Mouse (Mus musculus) hindbrain, postnatal 0 days (tissue): ENCODE data around the gene Hk1. TPM values are rescaled to one million over a fixed set of nuclear protein-coding genes. Genes with fewer than 3 reads are reported as not detected.

Experiments used
- ATAC-seq: fragments of 200-750 bp; cut with Nextera tagmentation; 2 replicates; pipeline ENCODE4 v1.8.0; 2017; ENCODE audit warnings: mild to moderate bottlenecking, moderate TSS enrichment, moderate library complexity
- DNase-seq: peaks from one replicate; pipeline ENCODE4 v3.0.0-alpha.2; 2015; ENCODE audit warnings: low spot score
- H3K27ac ChIP-seq: fragments of 300-500 bp; sonication (generic); 2 replicates; pipeline ENCODE4 v1.5.1; 2014; ENCODE audit warnings: mild to moderate bottlenecking
- H3K27me3 ChIP-seq: fragments of 300-500 bp; sonication (generic); 2 replicates; pipeline ENCODE4 v1.6.1; 2014; ENCODE audit warnings: low read length, mixed read lengths; ENCODE audit not compliant: insufficient read depth
- H3K36me3 ChIP-seq: fragments of 300-500 bp; sonication (generic); 2 replicates; pipeline ENCODE4 v1.6.1; 2014; ENCODE audit warnings: low read length, mixed read lengths; ENCODE audit not compliant: insufficient read depth
- H3K4me1 ChIP-seq: fragments of 300-500 bp; sonication (generic); 2 replicates; pipeline ENCODE4 v1.6.1; 2014; ENCODE audit warnings: antibody characterized with exemption, low read length, mixed read lengths; ENCODE audit not compliant: insufficient read depth
- H3K4me2 ChIP-seq: fragments of 300-500 bp; sonication (generic); 2 replicates; pipeline ENCODE4 v1.6.1; 2014; ENCODE audit warnings: low read depth, mild to moderate bottlenecking, low read length, moderate library complexity, mixed read lengths
- H3K4me3 ChIP-seq: fragments of 300-500 bp; sonication (generic); 2 replicates; pipeline ENCODE4 v1.5.1; 2014; ENCODE audit warnings: low read length
- H3K9ac ChIP-seq: fragments of 300-500 bp; sonication (generic); replicated peaks from 2 replicates; pipeline ENCODE4 v1.6.1; 2014; ENCODE audit warnings: mild to moderate bottlenecking, low read length, moderate library complexity, mixed read lengths
- H3K9me3 ChIP-seq: fragments of 300-500 bp; sonication (generic); 2 replicates; pipeline ENCODE4 v1.6.1; 2016; ENCODE audit warnings: low read length, mixed read lengths
- CTCF ChIP-seq: IDR thresholded peaks from 2 replicates; pipeline ENCODE4 v1.5.1; 2016; ENCODE audit warnings: antibody characterized with exemption, control low read depth, low read depth
- WGBS: fragments of 180-500 bp; shearing (Covaris S2); extraction: QIAGEN DNeasy Blood & Tissue Kit; methylation state at CpG from one replicate; pipeline ENCODE4 v1.1.7; 2014; 5-methylcytosine and 5-hydroxymethylcytosine counted together
- polyA plus RNA-seq: library from polyadenylated mRNA; unstranded; fragments of >200 nt; fragmentation: Nextera tagmentation; extraction: Ambion mirVana; gene quantifications from 2 replicates; pipeline ENCODE4 v1.2.1, GENCODE M21; 2015
- total RNA-seq: library from RNA; depleted of rRNA; stranded (reverse); fragments of >200 nt; gene quantifications from 2 replicates; pipeline ENCODE4 v1.2.3, GENCODE M21; 2014; rRNA removed

Gene Hk1
- total RNA-seq (87.7 and 99.6 TPM in 2 replicates), polyA plus RNA-seq (140 and 144 TPM in 2 replicates)

- H3K4me1 ChIP-seq: no peaks in the 10 kb centered on the region
- H3K36me3 ChIP-seq: no peaks in the 10 kb centered on the region
- 81% methylated on average over 1 of the region's 1 CpGs for WGBS
- H3K9ac ChIP-seq: no peak within 1 kb of the TSS
- ATAC-seq (no peak), DNase-seq (no peak)
- no peaks in the 10 kb centered on the region for H3K9me3 ChIP-seq
- H3K4me3 ChIP-seq: no peak within 1 kb of the TSS
- H3K27ac ChIP-seq: no peak within 1 kb of the TSS
- H3K4me2 ChIP-seq: no peak within 1 kb of the TSS
- no peak for TF ChIP-seq CTCF
- no peaks in the 10 kb centered on the region for H3K27me3 ChIP-seq
Measured at GRCm38 (mm10) chr10:62379808-62380207, at the start of gene Hk1. Hk1 (minus strand) TSS chr10:62379908.

GRCm38 (mm10) chr10:62425081-62425871 lies 45.6 kb upstream of the Hk1 start:
- DNase-seq: peak; percentile 32

GRCm38 (mm10) chr10:62422255-62422654 lies 42.5 kb upstream of the Hk1 start, which contains the start of gene Hkdc1:
Hkdc1 (minus strand) TSS chr10:62422491.
- Histone ChIP-seq H3K4me3 (no peak within 1 kb of the TSS), H3K27me3 (no peaks in the 10 kb centered on the region), H3K4me2 (no peak within 1 kb of the TSS), H3K27ac (no peak within 1 kb of the TSS), H3K36me3 (no peaks in the 10 kb centered on the region), H3K9me3 (no peaks in the 10 kb centered on the region), H3K4me1 (no peaks in the 10 kb centered on the region), H3K9ac (no peak within 1 kb of the TSS)
- no peak for TF ChIP-seq CTCF
- ATAC-seq (no peak), DNase-seq (no peak)
- WGBS: 42% methylated on average over 15 of the region's 15 CpGs

More at GRCm38 (mm10) chr10:62425081-62425871, 45.6 kb upstream of the Hk1 start:
- Histone ChIP-seq H3K4me1 (no peaks in the 10 kb centered on the region), H3K27ac (no peak overlapping the region), H3K27me3 (no peaks in the 10 kb centered on the region), H3K36me3 (peaks cover 24% of the 10 kb centered on the region), H3K9me3 (no peaks in the 10 kb centered on the region), H3K9ac (no peak overlapping the region), H3K4me3 (no peak overlapping the region), H3K4me2 (no peak overlapping the region)
- TF ChIP-seq CTCF: no peak
- ATAC-seq: no peak
- 57% methylated on average over 9 of the region's 9 CpGs for WGBS

- no peaks in the 10 kb centered on the region for H3K27me3 ChIP-seq
- no peaks in the 10 kb centered on the region for H3K9me3 ChIP-seq
- no peak overlapping the region for H3K9ac ChIP-seq
- H3K4me2 ChIP-seq: no peak overlapping the region
- H3K27ac ChIP-seq: no peak overlapping the region
- TF ChIP-seq CTCF: no peak; the same call in 1 of the 2 replicates
- peak; percentile 33 for DNase-seq
- H3K36me3 ChIP-seq: no peaks in the 10 kb centered on the region
- no peaks in the 10 kb centered on the region for H3K4me1 ChIP-seq
- no peak overlapping the region for H3K4me3 ChIP-seq
- peak; percentile 32; the same call in 1 of the 2 replicates for ATAC-seq
- 64% methylated on average over 3 of the region's 3 CpGs for WGBS
Measured at GRCm38 (mm10) chr10:62421127-62421526, 41.4 kb upstream of the Hk1 start.

- Histone ChIP-seq H3K4me3 (no peak overlapping the region), H3K9ac (no peak overlapping the region), H3K27me3 (no peaks in the 10 kb centered on the region), H3K27ac (no peak overlapping the region), H3K4me1 (no peaks in the 10 kb centered on the region), H3K36me3 (no peaks in the 10 kb centered on the region), H3K9me3 (no peaks in the 10 kb centered on the region), H3K4me2 (no peak overlapping the region)
- no peak for TF ChIP-seq CTCF
- no peak for DNase-seq
- 77% methylated on average over 6 of the region's 6 CpGs for WGBS
- ATAC-seq: no peak
Measured at GRCm38 (mm10) chr10:62420399-62420798, 40.7 kb upstream of the Hk1 start.

GRCm38 (mm10) chr10:62419422-62419821 lies 39.7 kb upstream of the Hk1 start:
- 78% methylated on average over 5 of the region's 5 CpGs for WGBS
- H3K4me3 ChIP-seq: no peak overlapping the region
- no peak overlapping the region for H3K4me2 ChIP-seq
- ATAC-seq (no peak), DNase-seq (no peak)
- no peak overlapping the region for H3K9ac ChIP-seq
- H3K36me3 ChIP-seq: no peaks in the 10 kb centered on the region
- H3K27ac ChIP-seq: no peak overlapping the region
- no peaks in the 10 kb centered on the region for H3K27me3 ChIP-seq
- TF ChIP-seq CTCF: no peak
- no peaks in the 10 kb centered on the region for H3K4me1 ChIP-seq
- no peaks in the 10 kb centered on the region for H3K9me3 ChIP-seq

GRCm38 (mm10) chr10:62418831-62419356 lies 39.2 kb upstream of the Hk1 start:
- 39% methylated on average over 7 of the region's 7 CpGs for WGBS
- no peak for TF ChIP-seq CTCF

More at GRCm38 (mm10) chr10:62418831-62419356, 39.2 kb upstream of the Hk1 start:
- no peaks in the 10 kb centered on the region for H3K9me3 ChIP-seq
- no peak overlapping the region for H3K4me2 ChIP-seq
- H3K36me3 ChIP-seq: no peaks in the 10 kb centered on the region
- no peaks in the 10 kb centered on the region for H3K27me3 ChIP-seq
- ATAC-seq (peak; percentile 27), DNase-seq (peak; percentile 26)
- H3K4me3 ChIP-seq: no peak overlapping the region
- H3K4me1 ChIP-seq: no peaks in the 10 kb centered on the region
- H3K27ac ChIP-seq: no peak overlapping the region
- no peak overlapping the region for H3K9ac ChIP-seq
